Mouse (Mus musculus) MEL (cell line): ENCODE data around the gene Rassf3. TPM values are rescaled to one million over a fixed set of nuclear protein-coding genes. Genes with fewer than 3 reads are reported as not detected.

Experiments used
- DNase-seq: peaks from one replicate; pipeline ENCODE4 v3.0.0; 2011; ENCODE audit warnings: low read depth, low spot score
- H3K27ac ChIP-seq: 2 replicates; pipeline ENCODE4 v1.5.1; 2012; ENCODE audit warnings: low read depth, mild to moderate bottlenecking, control low read depth, low read length, moderate library complexity; ENCODE audit not compliant: control insufficient read depth
- H3K27me3 ChIP-seq, 2 experiments: fragments of 150-350 bp in 1 of 2; sonication (generic) in 1 of 2; 2 replicates each; pipeline ENCODE4 v1.6.1; 2012; ENCODE audit warnings: low read length in 2 of 2, mild to moderate bottlenecking in 2 of 2, improper control_type of control experiment in 1 of 2, moderate library complexity in 1 of 2; ENCODE audit not compliant: insufficient read depth in 2 of 2, control insufficient read depth in 1 of 2
- H3K36me3 ChIP-seq, 2 experiments: 2 replicates each; pipeline ENCODE4 v1.6.1; 2012 to 2014; ENCODE audit warnings: low read length in 2 of 2, improper control_type of control experiment in 1 of 2, inconsistent platforms in 1 of 2, mild to moderate bottlenecking in 1 of 2; ENCODE audit not compliant: insufficient read depth in 2 of 2, control insufficient read depth in 1 of 2
- H3K4me1 ChIP-seq, 2 experiments: fragments of 150-350 bp in 1 of 2; sonication (generic) in 1 of 2; 2 replicates each; pipeline ENCODE4 v1.6.1; 2012; ENCODE audit warnings: low read length in 2 of 2, improper control_type of control experiment in 1 of 2, mild to moderate bottlenecking in 1 of 2; ENCODE audit not compliant: insufficient read depth in 2 of 2, control insufficient read depth in 1 of 2
- H3K4me3 ChIP-seq, 2 experiments: fragments of 150-350 bp in 1 of 2; sonication (generic) in 1 of 2; 2 replicates each; pipeline ENCODE4 v1.5.1; 2012; ENCODE audit warnings: low read depth in 2 of 2, low read length in 2 of 2, mild to moderate bottlenecking in 2 of 2, moderate library complexity in 2 of 2, control low read depth in 1 of 2, improper control_type of control experiment in 1 of 2; ENCODE audit not compliant: control insufficient read depth in 1 of 2, insufficient read depth in 1 of 2
- H3K79me2 ChIP-seq: 2 replicates; pipeline ENCODE4 v1.6.1; 2012; ENCODE audit warnings: mild to moderate bottlenecking, low read length, moderate library complexity; ENCODE audit not compliant: control insufficient read depth, poor library complexity, insufficient read depth
- H3K9ac ChIP-seq: 2 replicates; pipeline ENCODE4 v1.6.1; 2012; ENCODE audit warnings: low read depth, mild to moderate bottlenecking, control low read depth, low read length, moderate library complexity; ENCODE audit not compliant: control insufficient read depth, poor library complexity, severe bottlenecking
- H3K9me3 ChIP-seq: fragments of 150-350 bp; sonication (generic); replicated peaks from 2 replicates; pipeline ENCODE4 v1.6.1; 2012; ENCODE audit warnings: mild to moderate bottlenecking, low read length, improper control_type of control experiment, moderate library complexity; ENCODE audit not compliant: insufficient read depth
- CHD1 ChIP-seq: IDR thresholded peaks from 2 replicates; pipeline ENCODE4 v1.6.1; 2012; ENCODE audit warnings: low read depth, mild to moderate bottlenecking, inconsistent platforms, low read length, improper control_type of control experiment
- ETS1 ChIP-seq: IDR thresholded peaks from 2 replicates; pipeline ENCODE4 v1.6.1; 2012; ENCODE audit warnings: low read depth, mild to moderate bottlenecking, inconsistent platforms, low read length, improper control_type of control experiment, moderate library complexity
- JUND ChIP-seq: IDR thresholded peaks from 2 replicates; pipeline ENCODE4 v1.6.1; 2011; ENCODE audit warnings: low read depth, mild to moderate bottlenecking, improper control_type of control experiment, low read length
- MAFK ChIP-seq: IDR thresholded peaks from 2 replicates; pipeline ENCODE4 v1.6.1; 2011; ENCODE audit warnings: low read depth, mild to moderate bottlenecking, low read length, improper control_type of control experiment, borderline replicate concordance
- MAX ChIP-seq: IDR thresholded peaks from 2 replicates; pipeline ENCODE4 v1.6.1; 2011; ENCODE audit warnings: low read length, improper control_type of control experiment
- MXI1 ChIP-seq: IDR thresholded peaks from 2 replicates; pipeline ENCODE4 v1.6.1; 2011; ENCODE audit warnings: mild to moderate bottlenecking, low read depth, low read length, improper control_type of control experiment
- MYC ChIP-seq: IDR thresholded peaks from 2 replicates; pipeline ENCODE4 v1.6.1; 2011; ENCODE audit warnings: low read depth, mild to moderate bottlenecking, low read length, improper control_type of control experiment, moderate library complexity
- NELFE ChIP-seq: IDR thresholded peaks from 2 replicates; pipeline ENCODE4 v1.6.1; 2011; ENCODE audit warnings: low read depth, low read length, improper control_type of control experiment
- NRF1 ChIP-seq: IDR thresholded peaks from 2 replicates; pipeline ENCODE4 v1.6.1; 2014; ENCODE audit warnings: low read depth, mild to moderate bottlenecking, inconsistent platforms, low read length, improper control_type of control experiment, moderate library complexity; ENCODE audit not compliant: poor library complexity, insufficient read depth, severe bottlenecking
- POLR2AphosphoS5 ChIP-seq: IDR thresholded peaks from 2 replicates; pipeline ENCODE4 v1.6.1; 2012; ENCODE audit warnings: low read depth, borderline replicate concordance, mild to moderate bottlenecking, inconsistent platforms, low read length, moderate library complexity, mixed read lengths
- RAD21 ChIP-seq: IDR thresholded peaks from 2 replicates; pipeline ENCODE4 v1.6.1; 2011; ENCODE audit warnings: mild to moderate bottlenecking, low read depth, low read length, improper control_type of control experiment
- SIN3A ChIP-seq: IDR thresholded peaks from 2 replicates; pipeline ENCODE4 v1.6.1; 2012; ENCODE audit warnings: low read length, improper control_type of control experiment, inconsistent platforms
- TBP ChIP-seq: IDR thresholded peaks from 2 replicates; pipeline ENCODE4 v1.8.0; 2011; ENCODE audit warnings: low read depth, low read length, improper control_type of control experiment
- USF2 ChIP-seq, 2 experiments: IDR thresholded peaks; 2 replicates each; pipeline ENCODE4 v1.6.1; 2011 to 2012; ENCODE audit warnings: improper control_type of control experiment in 2 of 2, low read length in 2 of 2, borderline replicate concordance in 1 of 2, inconsistent platforms in 1 of 2, low read depth in 1 of 2, mild to moderate bottlenecking in 1 of 2; ENCODE audit not compliant: insufficient read depth in 1 of 2
- ZC3H11A ChIP-seq: IDR thresholded peaks from 2 replicates; pipeline ENCODE4 v1.6.1; 2012; ENCODE audit warnings: low read depth, mild to moderate bottlenecking, inconsistent platforms, low read length, improper control_type of control experiment
- ZNF384 ChIP-seq: IDR thresholded peaks from 2 replicates; pipeline ENCODE4 v1.6.1; 2012; ENCODE audit warnings: low read depth, mild to moderate bottlenecking, inconsistent platforms, low read length, improper control_type of control experiment
- polyA plus RNA-seq, 2 experiments: library from polyadenylated mRNA; stranded (reverse) in 1 of 2; unstranded in 1 of 2; fragments of >175 nt in 1 of 2; fragments of >200 nt in 1 of 2; gene quantifications; 2 replicates each; pipeline versions ENCODE4 v1.2.1 to v1.2.4; 2012; ENCODE audit warnings: low replicate concordance in 2 of 2, low read depth in 1 of 2; ENCODE audit not compliant: insufficient read length in 2 of 2, insufficient read depth in 1 of 2, missing spikeins in 1 of 2
- total RNA-seq: library from RNA; depleted of rRNA; stranded (reverse); fragments of 300-350 nt; gene quantifications from 2 replicates; pipeline ENCODE4 v1.2.3, GENCODE M21; 2012

Gene Rassf3
- total and polyA plus RNA-seq, 3 experiments = 9.2 to 15.8 TPM; not detected in 1

DNA sequence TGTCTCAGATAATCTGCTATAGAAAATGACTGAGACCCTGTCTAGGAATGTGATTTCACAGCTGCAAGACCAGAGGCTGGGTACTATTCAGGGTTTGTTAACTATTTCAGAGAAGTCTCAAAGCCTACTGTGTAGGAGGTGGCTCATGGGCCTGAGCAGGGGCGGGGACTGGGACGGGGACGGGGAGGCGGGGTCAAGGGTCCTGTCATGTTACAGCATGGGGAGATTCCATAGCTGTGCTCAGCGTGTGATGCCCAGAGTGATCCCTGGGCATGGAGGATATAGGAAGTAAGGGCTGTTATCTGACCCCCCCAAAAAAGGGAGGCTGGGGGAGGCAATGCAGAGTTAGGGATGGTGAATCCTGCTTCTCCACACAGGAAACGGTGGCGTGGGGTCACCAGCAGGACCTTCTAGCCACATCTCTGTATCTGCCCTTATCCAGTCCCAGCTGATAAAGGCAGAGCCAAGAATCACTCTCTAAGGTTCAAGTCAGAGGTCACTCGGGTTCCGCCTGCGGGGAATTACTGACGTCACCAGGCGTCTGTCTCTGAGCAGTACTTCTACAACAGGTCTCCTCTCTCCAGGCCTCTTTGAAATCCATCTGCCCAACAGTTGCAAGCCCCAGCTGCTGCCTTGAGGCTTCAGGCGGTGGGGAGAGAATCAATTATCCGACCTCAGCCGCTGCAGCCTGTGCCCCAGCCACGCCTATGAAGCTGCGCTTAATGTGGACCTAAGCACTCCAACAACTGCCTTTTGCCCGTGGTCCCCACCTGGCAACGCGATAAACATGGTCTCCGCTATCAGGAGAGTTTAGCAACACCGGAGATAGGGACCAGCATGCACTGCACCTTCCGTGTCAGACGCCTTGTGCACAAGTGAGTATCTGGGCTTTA, 33.9 kb upstream of the Rassf3 start (continued):
- no peak for TF ChIP-seq MYC
- peak; percentile 44; the same call in 1 of the 2 replicates for TF ChIP-seq SIN3A
- TF ChIP-seq ZNF384 = no peak
- TF ChIP-seq ZC3H11A = no peak
- TF ChIP-seq POLR2AphosphoS5 = no peak
- no peak for TF ChIP-seq MAX
- TF ChIP-seq TBP = no peak
- TF ChIP-seq CHD1 = 0 out of 2 replicates have a peak, but pooled peaks have one; percentile 41

DNA sequence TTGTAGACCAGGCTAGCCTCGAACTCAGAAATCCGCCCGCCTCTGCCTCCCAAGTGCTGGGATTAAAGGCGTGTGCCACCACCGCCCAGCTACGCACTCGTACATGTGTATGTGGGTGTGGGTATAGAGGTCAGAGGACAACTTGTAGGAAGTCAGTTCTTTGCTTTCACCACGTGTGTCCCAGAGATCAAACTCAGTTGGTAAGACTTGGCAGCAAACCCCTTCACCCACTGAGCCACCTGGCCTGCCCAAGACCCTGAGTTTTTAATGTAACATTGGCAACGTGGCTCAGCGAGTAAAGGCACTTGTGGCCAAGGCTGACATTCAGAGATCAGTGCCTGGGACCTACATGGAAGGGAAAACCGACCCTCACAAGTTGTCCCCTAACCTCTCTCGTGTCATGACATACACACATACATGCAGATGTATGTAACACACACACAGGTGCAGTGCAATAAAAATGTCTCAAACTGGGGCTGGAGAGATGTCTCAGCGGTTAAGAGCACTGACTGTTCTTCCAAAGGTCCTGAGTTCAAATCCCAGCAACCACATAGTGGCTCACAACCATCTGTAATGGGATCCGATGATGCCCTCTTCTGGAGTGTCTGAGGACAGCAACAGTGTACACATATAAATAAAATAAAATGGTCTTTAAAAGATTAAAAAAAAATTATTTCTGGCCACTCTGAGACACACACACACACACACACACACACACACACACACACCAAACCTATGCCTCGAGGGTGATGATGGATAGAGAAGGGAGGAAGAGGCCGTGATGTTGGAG, 31.8 kb upstream of the Rassf3 start:
- TF ChIP-seq MAFK (no peak), MXI1 (no peak), ETS1 (no peak), POLR2AphosphoS5 (no peak), USF2 (IDR thresholded peaks at IDR 0.05; ENCODE audit: borderline replicate concordance in 1 of 2, insufficient read depth in 1 of 2, low read depth in 1 of 2, low read length in 2 of 2) (no peak), RAD21 (no peak; the same call in 1 of the 2 replicates), NRF1 (no peak), NELFE (no peak), JUND (no peak)

More for the DNA sequence above, 31.8 kb upstream of the Rassf3 start:
- no peak for DNase-seq
- no peaks in the 10 kb centered on the region for H3K27me3 ChIP-seq
- H3K9me3 ChIP-seq = no peaks in the 10 kb centered on the region
- H3K36me3 ChIP-seq = peaks cover 0 to 7% of the 10 kb centered on the region in 2 experiments; a peak in 2 of 4 replicates
- no peak overlapping the region for H3K9ac ChIP-seq
- H3K27ac ChIP-seq = no peak overlapping the region
- H3K79me2 ChIP-seq = no peaks in the 10 kb centered on the region
- H3K4me1 ChIP-seq = peaks cover 0 to 19% of the 10 kb centered on the region in 2 experiments; a peak in 2 of 4 replicates
- no peak overlapping the region for H3K4me3 ChIP-seq
